Mouse (Mus musculus): ENCODE measurements around the gene Cdca7l. TPM values are rescaled to one million over a fixed set of nuclear protein-coding genes. Genes with fewer than 3 reads are reported as not detected.
"Not testable (repeated sequence)": the region's sequence is repeated elsewhere in the genome, so short reads cannot be mapped to it uniquely, and the experiment has no call there.

Gene Cdca7l
- polyA plus RNA-seq, 1 experiment from 2014 or later: 15.6 TPM

DNA sequence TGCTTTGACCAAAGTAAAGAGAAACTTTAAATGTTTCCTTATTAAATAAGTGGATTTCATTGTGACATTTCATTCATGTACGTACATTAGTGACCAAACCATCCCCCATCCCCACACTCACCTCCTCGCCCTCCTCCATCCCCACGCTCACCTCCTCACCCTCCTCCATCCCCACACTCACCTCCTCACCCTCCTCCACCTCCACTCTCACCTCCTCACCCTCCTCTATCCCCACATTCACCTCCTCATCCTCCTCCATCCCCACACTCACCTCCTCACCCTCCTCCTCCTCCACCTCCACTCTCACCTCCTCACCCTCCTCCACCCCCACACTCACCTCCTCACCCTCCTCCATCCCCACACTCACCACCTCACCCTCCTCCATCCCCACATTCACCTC is 57.2 kb downstream of the Cdca7l start:
- Histone ChIP-seq H3K36me3 (replicated peaks) (no peaks in the 10 kb centered on the region), H3K9me3 (replicated peaks) (no peaks in the 10 kb centered on the region), H3K4me2 (no peak overlapping the region), H3K27ac (replicated peaks) (no peak overlapping the region), H3K4me3 (replicated peaks) (no peak overlapping the region), H3K4me1 (replicated peaks) (no peaks in the 10 kb centered on the region), H3K27me3 (no peaks in the 10 kb centered on the region), H3K9ac (no peak overlapping the region)
- ATAC-seq (ENCODE audit: insufficient read depth): no peak
- WGBS (ENCODE audit: insufficient replicate concordance): 55% methylated on average over 3 of the region's 3 CpGs

DNA sequence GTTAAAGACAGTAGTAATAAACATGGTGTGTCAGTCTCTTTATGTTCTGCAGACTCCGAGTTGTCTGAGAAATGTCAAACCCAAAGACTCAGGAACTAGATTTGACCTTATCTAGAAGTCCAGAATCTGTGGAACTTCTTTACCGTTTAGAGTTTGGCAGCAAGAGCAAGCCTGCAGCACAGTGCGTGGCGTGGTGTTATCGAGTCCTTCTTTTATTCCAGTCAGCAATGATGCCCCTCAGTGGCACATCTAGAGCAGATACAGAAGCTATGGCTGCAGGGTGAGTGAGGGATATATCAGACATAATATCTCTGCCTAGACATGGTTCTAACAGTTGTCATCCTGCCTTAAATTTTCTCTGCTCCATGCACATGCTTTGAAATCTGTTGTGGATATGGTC is 58.6 kb downstream of the Cdca7l start:
- WGBS (ENCODE audit: insufficient replicate concordance): 28% methylated on average over 5 of the region's 5 CpGs
- ATAC-seq (ENCODE audit: insufficient read depth): no peak
- 0 out of 2 replicates have a peak, but pooled peaks cover 14% of the 10 kb centered on the region for H3K36me3 ChIP-seq (replicated peaks)
- no peaks in the 10 kb centered on the region for H3K4me1 ChIP-seq (replicated peaks)
- H3K27me3 ChIP-seq: no peaks in the 10 kb centered on the region
- H3K4me3 ChIP-seq (replicated peaks): no peak overlapping the region
- no peak overlapping the region for H3K4me2 ChIP-seq
- no peak overlapping the region for H3K27ac ChIP-seq (replicated peaks)
- H3K9me3 ChIP-seq (replicated peaks): no peaks in the 10 kb centered on the region
- no peak overlapping the region for H3K9ac ChIP-seq

DNA sequence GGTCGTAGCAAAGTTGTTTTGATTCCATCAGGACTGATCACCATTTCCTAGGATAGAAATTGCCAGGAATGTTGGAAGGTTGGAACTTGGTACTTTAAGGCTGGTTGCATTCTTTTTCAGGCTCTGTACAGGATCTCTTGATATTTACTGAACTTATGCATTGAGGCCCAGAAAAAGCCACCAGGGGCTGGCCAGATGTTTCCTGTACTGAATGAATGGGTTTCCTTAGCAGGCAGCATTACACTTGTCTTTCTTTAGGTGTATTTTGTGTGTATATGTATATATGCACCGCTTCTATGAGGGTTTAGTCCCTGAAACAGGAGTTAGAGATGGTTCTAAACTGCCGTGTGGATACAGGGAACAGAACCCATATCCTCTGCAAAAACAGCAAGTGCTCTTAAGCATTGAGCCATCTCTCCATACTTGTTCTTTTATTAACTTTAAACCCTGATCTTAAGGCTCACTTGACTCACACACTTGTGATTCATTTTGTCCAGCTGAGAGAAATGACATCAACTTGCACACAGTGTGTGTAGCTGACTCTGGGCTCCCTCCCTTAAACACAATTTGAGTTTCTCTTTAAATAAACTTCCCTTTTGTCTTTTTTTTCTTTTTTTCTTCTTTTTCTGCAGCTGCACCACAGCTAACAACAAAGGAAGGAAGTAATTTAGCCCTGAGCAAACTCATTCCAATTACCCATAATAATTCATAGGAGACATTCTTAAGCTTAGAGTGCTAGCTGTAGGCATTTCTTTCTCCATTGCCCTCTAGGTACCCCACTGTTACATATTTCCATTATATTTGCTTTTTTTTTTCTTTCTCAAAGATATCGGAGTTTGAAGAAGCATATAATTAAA is 63.8 kb downstream of the Cdca7l start:
- Histone ChIP-seq H3K4me3 (replicated peaks) (no peak overlapping the region), H3K27me3 (no peaks in the 10 kb centered on the region), H3K4me2 (no peak overlapping the region), H3K9ac (no peak overlapping the region), H3K27ac (replicated peaks) (no peak overlapping the region), H3K4me1 (replicated peaks) (no peaks in the 10 kb centered on the region), H3K36me3 (replicated peaks) (peaks cover 33% of the 10 kb centered on the region), H3K9me3 (replicated peaks) (no peaks in the 10 kb centered on the region)
- 65% methylated on average over 4 of the region's 4 CpGs for WGBS (ENCODE audit: insufficient replicate concordance)
- ATAC-seq (ENCODE audit: insufficient read depth): no peak

DNA sequence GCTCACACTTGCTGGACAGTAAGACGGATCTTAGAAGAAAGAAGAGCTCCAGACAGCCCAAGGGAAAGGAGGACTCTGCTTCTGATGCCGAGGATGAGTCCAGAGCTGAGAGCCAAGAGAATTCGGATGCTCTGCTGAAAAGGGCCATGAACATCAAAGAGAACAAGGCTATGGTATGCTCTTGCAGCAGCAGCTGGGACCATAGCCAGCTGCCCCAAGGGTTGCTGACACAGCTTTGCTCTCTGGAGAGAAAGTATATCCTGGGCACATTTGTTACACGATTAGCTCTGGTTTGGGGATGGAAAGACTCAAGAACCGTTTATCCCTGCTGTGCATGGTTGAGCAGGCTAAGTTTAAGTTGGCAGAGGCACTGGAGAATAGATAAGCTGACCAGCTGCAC is 68.2 kb downstream of the Cdca7l start:
- no peak for ATAC-seq (ENCODE audit: insufficient read depth)
- H3K9me3 ChIP-seq (replicated peaks): no peaks in the 10 kb centered on the region
- 63% methylated on average over 5 of the region's 5 CpGs for WGBS (ENCODE audit: insufficient replicate concordance)
- no peaks in the 10 kb centered on the region for H3K4me1 ChIP-seq (replicated peaks)
- no peak overlapping the region for H3K4me3 ChIP-seq (replicated peaks)
- no peak overlapping the region for H3K4me2 ChIP-seq
- no peak overlapping the region for H3K27ac ChIP-seq (replicated peaks)
- no peak overlapping the region for H3K9ac ChIP-seq
- H3K27me3 ChIP-seq: no peaks in the 10 kb centered on the region
- peaks cover 63% of the 10 kb centered on the region for H3K36me3 ChIP-seq (replicated peaks)

DNA sequence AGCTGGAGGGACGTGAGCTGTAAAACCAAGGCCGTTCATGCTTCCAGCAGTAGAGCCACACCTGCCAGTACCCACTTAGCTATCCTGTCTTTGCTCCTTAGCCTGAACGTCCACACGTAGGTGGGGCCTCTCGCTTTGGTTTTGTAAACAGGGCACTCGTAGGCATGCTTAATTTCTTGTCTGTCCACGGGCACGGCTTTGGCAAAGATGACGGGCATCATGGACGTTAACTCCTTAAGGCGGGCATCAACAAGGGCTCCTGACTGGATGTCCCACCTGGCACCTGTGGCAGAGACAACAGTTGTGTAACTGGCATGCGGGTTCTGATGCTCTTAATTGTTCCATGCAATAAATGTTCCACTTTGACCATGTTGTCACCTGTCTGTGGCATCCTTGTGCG is 74.3 kb downstream of the Cdca7l start:
- Histone ChIP-seq H3K4me1 (replicated peaks) (no peaks in the 10 kb centered on the region), H3K4me2 (no peak overlapping the region), H3K9me3 (replicated peaks) (no peaks in the 10 kb centered on the region), H3K36me3 (replicated peaks) (peaks cover 60% of the 10 kb centered on the region), H3K4me3 (replicated peaks) (no peak overlapping the region), H3K27ac (replicated peaks) (no peak overlapping the region), H3K27me3 (no peaks in the 10 kb centered on the region), H3K9ac (no peak overlapping the region)
- 85% methylated on average over 13 of the region's 13 CpGs for WGBS (ENCODE audit: insufficient replicate concordance)
- no peak for ATAC-seq (ENCODE audit: insufficient read depth)

DNA sequence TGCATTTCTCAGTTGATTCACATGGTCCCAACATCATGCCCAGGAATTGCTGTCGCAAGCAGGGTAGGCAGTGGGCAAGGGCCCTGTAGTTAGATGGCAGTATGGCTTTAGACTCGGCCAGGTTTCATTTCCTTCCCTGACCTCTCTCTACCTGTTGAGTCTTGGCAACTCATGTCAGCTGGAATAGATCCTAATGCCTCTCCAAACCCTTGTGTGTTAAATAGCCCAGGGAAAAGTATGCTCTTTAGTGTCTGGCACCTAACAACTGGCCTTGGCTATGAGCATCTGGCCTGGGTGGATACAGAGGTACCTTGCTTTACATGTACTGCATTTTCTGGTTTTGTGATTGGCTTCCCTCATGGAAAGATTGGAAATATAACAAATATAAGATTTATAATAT is 80.5 kb downstream of the Cdca7l start:
- Histone ChIP-seq H3K4me1 (replicated peaks) (no peaks in the 10 kb centered on the region), H3K27me3 (no peaks in the 10 kb centered on the region), H3K9me3 (replicated peaks) (no peaks in the 10 kb centered on the region), H3K4me3 (replicated peaks) (no peak overlapping the region), H3K4me2 (no peak overlapping the region), H3K36me3 (replicated peaks) (peaks cover 6% of the 10 kb centered on the region), H3K27ac (replicated peaks) (no peak overlapping the region), H3K9ac (no peak overlapping the region)
- 76% methylated on average over 2 of the region's 2 CpGs for WGBS (ENCODE audit: insufficient replicate concordance)
- no peak for ATAC-seq (ENCODE audit: insufficient read depth)

DNA sequence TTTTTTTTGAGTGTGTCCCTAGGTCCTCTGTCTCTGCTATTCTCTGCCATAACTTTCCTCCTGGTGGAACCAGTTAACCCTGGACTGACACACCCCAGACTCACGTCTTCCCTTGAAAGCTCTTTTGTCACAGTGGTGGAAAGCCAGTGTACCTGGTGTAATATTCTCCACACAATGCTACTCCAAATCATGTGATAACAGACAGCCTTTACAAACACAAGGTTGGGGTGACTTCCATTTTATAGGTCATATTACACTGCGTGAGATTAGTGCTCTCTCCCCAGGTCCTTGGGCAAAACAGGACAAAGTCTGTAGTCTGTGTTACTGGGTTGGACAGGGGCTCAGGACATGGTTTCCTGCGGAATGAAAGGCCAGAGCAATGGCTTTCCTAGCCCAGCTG is 83.3 kb downstream of the Cdca7l start:
- Histone ChIP-seq H3K9me3 (replicated peaks) (no peaks in the 10 kb centered on the region), H3K9ac (no peak overlapping the region), H3K4me1 (replicated peaks) (no peaks in the 10 kb centered on the region), H3K27me3 (no peaks in the 10 kb centered on the region), H3K27ac (replicated peaks) (no peak overlapping the region), H3K36me3 (replicated peaks) (no peaks in the 10 kb centered on the region), H3K4me2 (no peak overlapping the region), H3K4me3 (replicated peaks) (no peak overlapping the region)
- ATAC-seq (ENCODE audit: insufficient read depth): no peak
- 70% methylated on average over 3 of the region's 3 CpGs for WGBS (ENCODE audit: insufficient replicate concordance)

DNA sequence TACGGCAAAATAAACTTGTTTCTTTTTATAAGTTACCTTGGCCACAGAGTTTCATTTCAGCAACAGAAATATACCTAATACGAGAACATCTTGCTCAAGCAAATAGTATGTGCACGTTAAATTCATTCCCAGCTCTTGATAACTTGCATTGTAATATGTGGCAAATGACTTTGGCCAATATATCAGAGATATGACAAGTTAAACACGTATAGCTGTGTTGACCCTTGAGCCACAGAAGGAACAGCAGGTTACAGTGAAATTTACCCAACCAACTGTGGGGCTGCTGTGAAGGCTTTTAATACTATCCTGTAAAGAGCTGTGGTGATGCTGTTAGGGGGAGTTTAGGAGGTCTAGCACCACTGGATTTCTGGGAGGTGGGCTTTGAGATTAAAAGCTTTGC is 96.7 kb downstream of the Cdca7l start:
- WGBS (ENCODE audit: insufficient replicate concordance): 69% methylated on average over 1 of the region's 4 CpGs
- not testable (repeated sequence) for H3K27me3 ChIP-seq; H3K36me3 ChIP-seq (replicated peaks); H3K4me1 ChIP-seq (replicated peaks); H3K9ac ChIP-seq; H3K4me3 ChIP-seq (replicated peaks); H3K4me2 ChIP-seq; ATAC-seq (ENCODE audit: insufficient read depth); H3K27ac ChIP-seq (replicated peaks); H3K9me3 ChIP-seq (replicated peaks)

DNA sequence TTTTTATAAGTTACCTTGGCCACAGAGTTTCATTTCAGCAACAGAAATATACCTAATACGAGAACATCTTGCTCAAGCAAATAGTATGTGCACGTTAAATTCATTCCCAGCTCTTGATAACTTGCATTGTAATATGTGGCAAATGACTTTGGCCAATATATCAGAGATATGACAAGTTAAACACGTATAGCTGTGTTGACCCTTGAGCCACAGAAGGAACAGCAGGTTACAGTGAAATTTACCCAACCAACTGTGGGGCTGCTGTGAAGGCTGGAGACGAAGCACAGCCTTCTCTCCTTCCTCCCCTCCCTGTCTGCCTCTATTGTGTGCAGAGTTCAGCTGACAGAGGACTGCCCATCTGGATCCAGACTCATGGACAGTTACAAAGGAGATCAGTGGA is 97.3 kb downstream of the Cdca7l start:
- H3K4me3 ChIP-seq (replicated peaks); H3K27ac ChIP-seq (replicated peaks); H3K36me3 ChIP-seq (replicated peaks); H3K27me3 ChIP-seq; H3K9me3 ChIP-seq (replicated peaks); H3K4me1 ChIP-seq (replicated peaks); H3K4me2 ChIP-seq; ATAC-seq (ENCODE audit: insufficient read depth); H3K9ac ChIP-seq: not testable (repeated sequence)
- 35% methylated on average over 2 of the region's 4 CpGs for WGBS (ENCODE audit: insufficient replicate concordance)

DNA sequence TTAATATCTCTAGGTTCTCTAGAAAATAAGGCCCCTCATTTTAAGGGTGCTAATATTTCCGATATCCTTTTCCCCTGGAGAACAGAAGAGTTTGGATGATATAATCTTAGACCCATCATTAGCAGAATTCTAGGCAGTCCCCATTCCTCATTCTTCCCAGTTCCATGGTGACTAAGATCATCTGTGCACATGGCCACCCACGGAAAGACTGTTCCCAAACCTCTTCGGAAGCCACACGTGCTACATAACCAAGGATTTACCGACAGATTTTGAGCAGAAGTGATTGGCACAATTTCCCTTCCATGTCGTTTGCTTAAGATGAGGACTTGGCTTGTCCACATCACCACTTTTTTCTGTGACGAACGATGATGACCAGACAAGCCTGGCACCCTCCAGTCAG is 99.6 kb downstream of the Cdca7l start:
- H3K36me3 ChIP-seq (replicated peaks): no peaks in the 10 kb centered on the region
- WGBS (ENCODE audit: insufficient replicate concordance): 75% methylated on average over 8 of the region's 8 CpGs
- H3K4me2 ChIP-seq: no peak overlapping the region
- ATAC-seq (ENCODE audit: insufficient read depth): no peak
- no peak overlapping the region for H3K27ac ChIP-seq (replicated peaks)
- no peak overlapping the region for H3K4me3 ChIP-seq (replicated peaks)
- H3K9ac ChIP-seq: no peak overlapping the region
- H3K4me1 ChIP-seq (replicated peaks): no peaks in the 10 kb centered on the region
- no peaks in the 10 kb centered on the region for H3K9me3 ChIP-seq (replicated peaks)
- no peaks in the 10 kb centered on the region for H3K27me3 ChIP-seq

DNA sequence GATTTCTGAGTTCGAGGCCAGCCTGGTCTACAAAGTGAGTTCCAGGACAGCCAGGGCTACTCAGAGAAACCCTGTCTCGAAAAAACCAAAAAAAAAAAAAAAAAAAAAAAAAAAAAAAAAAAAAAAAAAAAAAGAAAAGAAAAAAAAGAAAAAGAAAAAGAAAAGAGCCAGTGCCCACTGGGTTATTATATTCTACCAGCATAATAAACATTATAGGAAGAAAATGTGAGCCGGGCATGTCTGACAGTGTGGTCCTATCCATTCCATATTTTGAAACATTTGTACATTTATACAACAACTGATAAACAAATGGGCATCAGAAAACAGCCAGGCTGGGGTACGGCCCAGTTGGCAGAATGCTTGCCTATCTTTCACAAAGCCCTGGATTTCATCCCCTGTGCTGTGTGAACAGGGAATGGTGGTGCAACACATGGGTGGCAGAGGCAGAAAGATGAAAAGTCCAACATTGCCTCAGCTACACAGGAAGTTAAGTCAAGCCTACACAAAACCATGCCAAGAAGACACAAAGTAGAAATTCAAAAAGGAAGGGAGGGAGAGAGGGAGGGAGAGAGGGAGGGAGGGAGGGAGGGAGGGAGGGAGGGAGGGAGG is 101.2 kb downstream of the Cdca7l start:
- H3K4me2 ChIP-seq; H3K4me3 ChIP-seq (replicated peaks); H3K9ac ChIP-seq; H3K4me1 ChIP-seq (replicated peaks); H3K27me3 ChIP-seq; ATAC-seq (ENCODE audit: insufficient read depth); H3K36me3 ChIP-seq (replicated peaks); H3K27ac ChIP-seq (replicated peaks); H3K9me3 ChIP-seq (replicated peaks): not testable (repeated sequence)
- WGBS (ENCODE audit: insufficient replicate concordance): 56% methylated on average over 4 of the region's 4 CpGs

DNA sequence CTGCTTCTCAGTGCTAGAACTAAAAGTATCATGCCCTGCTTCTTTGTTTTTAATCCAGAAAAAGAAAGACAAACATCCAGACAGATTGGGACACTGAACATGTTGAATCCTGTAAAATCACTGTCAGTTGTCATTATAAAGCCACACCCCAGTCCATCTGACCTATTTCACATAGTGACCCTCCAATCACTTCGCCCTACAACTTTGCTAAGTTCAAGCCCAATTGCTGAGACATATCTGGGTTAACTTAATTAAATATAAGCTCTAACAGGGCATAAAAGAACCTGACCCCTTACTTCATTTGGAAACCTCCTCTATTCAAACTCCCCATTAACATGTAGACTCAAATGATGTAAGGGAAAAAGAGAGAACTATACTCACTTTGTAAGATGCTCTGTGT is 107.3 kb downstream of the Cdca7l start:
- Histone ChIP-seq H3K9me3 (replicated peaks) (no peaks in the 10 kb centered on the region), H3K27me3 (no peaks in the 10 kb centered on the region), H3K4me1 (replicated peaks) (no peaks in the 10 kb centered on the region), H3K9ac (no peak overlapping the region), H3K4me2 (no peak overlapping the region), H3K36me3 (replicated peaks) (no peaks in the 10 kb centered on the region), H3K27ac (replicated peaks) (no peak overlapping the region), H3K4me3 (replicated peaks) (no peak overlapping the region)
- WGBS (ENCODE audit: insufficient replicate concordance): 44% methylated on average over 1 of the region's 1 CpGs
- ATAC-seq (ENCODE audit: insufficient read depth): no peak

Data from liver, embryonic 15.5 days (tissue).